ENCODE assay signal across 12 mouse cellular contexts in the genomic region with DNA sequence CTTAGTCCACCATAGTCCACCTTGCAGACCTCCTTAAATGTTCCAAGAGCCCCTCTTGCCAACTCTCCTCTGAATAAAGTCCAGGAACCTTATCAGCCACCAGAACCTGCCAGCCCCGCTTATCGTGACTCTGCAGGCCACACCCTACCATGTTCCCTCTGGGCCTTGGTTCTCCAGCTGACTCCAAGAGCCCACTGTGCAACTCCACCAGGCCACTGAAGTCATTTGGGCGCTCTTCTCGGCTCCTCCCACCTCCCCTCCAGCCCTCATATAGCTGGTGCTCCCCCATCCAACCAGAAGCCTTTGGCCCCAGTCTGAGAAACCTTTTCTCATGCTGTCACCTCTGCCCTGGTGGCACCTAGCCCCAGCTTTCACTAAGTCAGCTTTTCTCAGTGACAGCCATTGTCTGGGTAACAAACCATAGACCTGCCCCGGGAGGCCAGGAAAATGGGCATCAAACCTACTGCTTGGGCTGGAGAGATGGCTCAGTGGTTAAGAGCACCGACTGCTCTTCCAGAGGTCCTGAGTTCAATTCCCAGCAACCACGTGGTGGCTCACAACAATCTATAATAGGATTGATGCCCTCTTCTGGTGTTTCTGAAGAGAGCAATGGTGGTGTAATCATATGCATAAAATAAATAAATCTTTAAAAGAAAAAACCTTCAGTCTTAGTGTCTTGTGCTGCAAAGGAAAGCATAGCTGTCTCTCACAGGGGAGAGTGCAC. TPM values are rescaled to one million over a fixed set of nuclear protein-coding genes. Genes with fewer than 3 reads are reported as not detected.
DNase-seq lines count a peak whose midpoint lies in the region; ATAC-seq lines count a peak whose summit lies in the region.
"Had no signal": no experiment of that assay in that cellular context is flagged by ENCODE, and none has a peak within 500 bp of the region (broad histone marks: within the 10 kb centered on the region; RNA-seq: fewer than 3 reads in every experiment).

No protein-coding gene starts in this region.

- no peak for DNase-seq in heart, postnatal 25 days (ENCODE audit: low spot score)
- DNase-seq in gastrocnemius, postnatal 10 days, result no peak
- no peak for DNase-seq in cerebellum, adult 11-12 months
- DNase-seq: thymus, postnatal 14 days had no signal

- H3K27me3 ChIP-seq in heart, embryonic 13.5 days (replicated peaks), result peaks cover 13% of the 10 kb centered on the region
- H3K27me3 ChIP-seq in liver, embryonic 16.5 days (ENCODE audit: control insufficient read depth, insufficient read depth, low read depth, low read length), result no peaks in the 10 kb centered on the region
- H3K27me3 ChIP-seq in stomach, embryonic 16.5 days (ENCODE audit: control insufficient read depth, insufficient read depth, low read length), result no peaks in the 10 kb centered on the region

- WGBS in heart, embryonic 13.5 days, result 62% methylated on average over 7 of the region's 7 CpGs
- 31% methylated on average over 7 of the region's 7 CpGs for WGBS in liver, embryonic 16.5 days (ENCODE audit: insufficient replicate concordance)
- whole genome bisulfite sequencing in stomach, embryonic 16.5 days, result 66% methylated on average over 7 of the region's 7 CpGs

- no peak overlapping the region for H3K4me3 ChIP-seq in heart, embryonic 13.5 days
- H3K4me3 ChIP-seq in liver, embryonic 16.5 days (ENCODE audit: low read depth, low read length), result peak overlapping the region; percentile 40
- no peak overlapping the region for H3K4me3 ChIP-seq in stomach, embryonic 16.5 days (replicated peaks; ENCODE audit: low read length)
- H3K4me3 ChIP-seq: hindbrain, embryonic 13.5 days; midbrain, embryonic 12.5 days had no signal

- peaks cover 40% of the 10 kb centered on the region for H3K4me1 ChIP-seq in heart, embryonic 13.5 days
- H3K4me1 ChIP-seq in liver, embryonic 16.5 days (ENCODE audit: control insufficient read depth, low read depth, low read length), result peaks cover 63% of the 10 kb centered on the region
- peaks cover 46% of the 10 kb centered on the region for H3K4me1 ChIP-seq in stomach, embryonic 16.5 days (ENCODE audit: control insufficient read depth, insufficient read depth, low read length)

- no peaks in the 10 kb centered on the region for H3K9me3 ChIP-seq in heart, embryonic 13.5 days
- H3K9me3 ChIP-seq in liver, embryonic 16.5 days (replicated peaks; ENCODE audit: control insufficient read depth, low read length), result no peaks in the 10 kb centered on the region
- H3K9me3 ChIP-seq in stomach, embryonic 16.5 days (replicated peaks; ENCODE audit: control insufficient read depth, low read length), result no peaks in the 10 kb centered on the region
- H3K9me3 ChIP-seq: hindbrain, embryonic 13.5 days; midbrain, embryonic 12.5 days had no signal

- no peak overlapping the region for H3K9ac ChIP-seq in heart, embryonic 13.5 days
- H3K9ac ChIP-seq in liver, embryonic 16.5 days (ENCODE audit: low read depth, low read length), result peak overlapping the region; percentile 66
- peak overlapping the region; percentile 38; the same call in 1 of the 2 replicates for H3K9ac ChIP-seq in stomach, embryonic 16.5 days (ENCODE audit: low read length)
- H3K9ac ChIP-seq: hindbrain, embryonic 13.5 days; midbrain, embryonic 12.5 days had no signal

- ATAC-seq in heart, embryonic 13.5 days (ENCODE audit: extremely low read depth, insufficient number of reproducible peaks, low FRiP score, low TSS enrichment), result peak; percentile 34
- peak; percentile 67 for ATAC-seq in erythroid progenitor cell, adult 5-6 weeks (replicated peaks; ENCODE audit: low FRiP score, poor library complexity, severe bottlenecking)
- ATAC-seq in liver, embryonic 16.5 days (ENCODE audit: low read depth), result peak; percentile 73
- peak; percentile 54 for ATAC-seq in stomach, embryonic 16.5 days (ENCODE audit: insufficient read depth, low FRiP score)
- ATAC-seq in activated CD4-positive, CD25-positive, alpha-beta regulatory T cell, adult 4 months, result no peak
- ATAC-seq: lung, postnatal 0 days had no signal

- peak overlapping the region; percentile 16; the same call in 1 of the 2 replicates for H3K27ac ChIP-seq in heart, embryonic 13.5 days (replicated peaks)
- H3K27ac ChIP-seq in liver, embryonic 16.5 days (ENCODE audit: low read length), result peak overlapping the region; percentile 97
- H3K27ac ChIP-seq in stomach, embryonic 16.5 days (ENCODE audit: low read length), result peak overlapping the region; percentile 93
- H3K27ac ChIP-seq: hindbrain, embryonic 13.5 days; midbrain, embryonic 12.5 days had no signal

- H3K36me3 ChIP-seq in heart, embryonic 13.5 days, result no peaks in the 10 kb centered on the region
- no peaks in the 10 kb centered on the region for H3K36me3 ChIP-seq in liver, embryonic 16.5 days (ENCODE audit: control insufficient read depth, insufficient read depth)
- H3K36me3 ChIP-seq in stomach, embryonic 16.5 days (ENCODE audit: control insufficient read depth, insufficient read depth, low read length), result no peaks in the 10 kb centered on the region
- H3K36me3 ChIP-seq: hindbrain, embryonic 13.5 days; midbrain, embryonic 12.5 days had no signal

- intact Hi-C loops in heart, postnatal 25 days (cut with DNase I), result no loop called here

- peak overlapping the region; percentile 25 for H3K4me2 ChIP-seq in heart, embryonic 13.5 days
- H3K4me2 ChIP-seq in liver, embryonic 16.5 days (ENCODE audit: low read depth, low read length), result peak overlapping the region; percentile 76
- H3K4me2 ChIP-seq in stomach, embryonic 16.5 days (ENCODE audit: low read depth, low read length), result peak overlapping the region; percentile 25; the same call in 1 of the 2 replicates
- H3K4me2 ChIP-seq: hindbrain, embryonic 13.5 days; midbrain, embryonic 12.5 days had no signal

RNA-seq across cellular contexts. Expression of gene Micall2, which starts 2.6 kb away (rescaled TPM):
- polyA plus RNA-seq in heart, embryonic 13.5 days (2015; fragmentation: Nextera tagmentation; extraction: Ambion mirVana), result 1.7 TPM in 2 replicates
- total RNA-seq in heart, postnatal 25 days (2021), result 1 to 10 TPM; 2.7 to 3.2 TPM
- total RNA-seq in erythroid progenitor cell, adult 5-6 weeks (2015; ENCODE audit: low replicate concordance), result 42.8 and 81.4 TPM in 2 replicates
- 58.5 and 59.2 TPM in 2 replicates for total RNA-seq in erythroid progenitor cell, adult 5-6 weeks (2017; ENCODE audit: low replicate concordance)
- 10.4 and 11.1 TPM in 2 replicates for polyA plus RNA-seq in liver, embryonic 16.5 days (2015; fragmentation: Nextera tagmentation; extraction: Ambion mirVana)
- 9.3 and 9.5 TPM in 2 replicates for polyA plus RNA-seq in stomach, embryonic 16.5 days (2015; fragmentation: Nextera tagmentation; extraction: Ambion mirVana)
- 1 to 10 TPM; 3.8 to 5.7 TPM for total RNA-seq in gastrocnemius, postnatal 10 days (2021)
- polyA plus RNA-seq in activated CD4-positive, CD25-positive, alpha-beta regulatory T cell, adult 4 months (2017; shearing (Covaris generic)), result not detected

RNA-seq across cellular contexts. Expression of gene Ints1, which starts 36.7 kb away (rescaled TPM):
- polyA plus RNA-seq in heart, embryonic 13.5 days (2015; fragmentation: Nextera tagmentation; extraction: Ambion mirVana), result 15.6 and 19.1 TPM in 2 replicates
- 10 to 100 TPM; 43.3 to 47.3 TPM for total RNA-seq in heart, postnatal 25 days (2021)
- 46.5 and 59.1 TPM in 2 replicates for total RNA-seq in erythroid progenitor cell, adult 5-6 weeks (2015; ENCODE audit: low replicate concordance)
- total RNA-seq in erythroid progenitor cell, adult 5-6 weeks (2017; ENCODE audit: low replicate concordance), result 31.3 and 72.7 TPM in 2 replicates
- polyA plus RNA-seq in liver, embryonic 16.5 days (2015; fragmentation: Nextera tagmentation; extraction: Ambion mirVana), result 10.4 and 11.2 TPM in 2 replicates
- polyA plus RNA-seq in stomach, embryonic 16.5 days (2015; fragmentation: Nextera tagmentation; extraction: Ambion mirVana), result 20.2 and 21.0 TPM in 2 replicates
- 10 to 100 TPM; 36.4 to 36.7 TPM for total RNA-seq in gastrocnemius, postnatal 10 days (2021)
- 10 to 100 TPM; 15.6 to 16.7 TPM for polyA plus RNA-seq in activated CD4-positive, CD25-positive, alpha-beta regulatory T cell, adult 4 months (2017; shearing (Covaris generic))

RNA-seq across cellular contexts. Expression of gene Mafk, which starts 52.6 kb away (rescaled TPM):
- polyA plus RNA-seq in heart, embryonic 13.5 days (2015; fragmentation: Nextera tagmentation; extraction: Ambion mirVana), result 17.6 and 21.7 TPM in 2 replicates
- 10 to 100 TPM; 30.2 to 30.9 TPM for total RNA-seq in heart, postnatal 25 days (2021)
- total RNA-seq in erythroid progenitor cell, adult 5-6 weeks (2015; ENCODE audit: low replicate concordance), result 36.5 and 36.8 TPM in 2 replicates
- total RNA-seq in erythroid progenitor cell, adult 5-6 weeks (2017; ENCODE audit: low replicate concordance), result 45.3 and 55.7 TPM in 2 replicates
- 43.3 and 44.6 TPM in 2 replicates for polyA plus RNA-seq in liver, embryonic 16.5 days (2015; fragmentation: Nextera tagmentation; extraction: Ambion mirVana)
- 18.9 and 22.3 TPM in 2 replicates for polyA plus RNA-seq in stomach, embryonic 16.5 days (2015; fragmentation: Nextera tagmentation; extraction: Ambion mirVana)
- total RNA-seq in gastrocnemius, postnatal 10 days (2021), result 1 to 10 TPM; 8.8 to 9.6 TPM
- 10 to 100 TPM; 10.4 to 16.7 TPM for polyA plus RNA-seq in activated CD4-positive, CD25-positive, alpha-beta regulatory T cell, adult 4 months (2017; shearing (Covaris generic))

Comparison
In these comparisons a context has a peak if more than half of its experiments do, and no peak if none do; other contexts are left out.
1. H3K27ac ChIP-seq: peak in every context shown above with its lines; median percentile 97 in liver, embryonic 16.5 days; 93 in stomach, embryonic 16.5 days; 16 in heart, embryonic 13.5 days.
2. H3K4me2 ChIP-seq: peak in every context shown above with its lines; median percentile 76 in liver, embryonic 16.5 days; 25 in heart, embryonic 13.5 days; 25 in stomach, embryonic 16.5 days.